Mouse (Mus musculus): ENCODE measurements around the gene Stard3.
A peak's percentile ranks its signal among the peaks of the same experiment; 100 is the strongest.

The Stard3 gene

DNA sequence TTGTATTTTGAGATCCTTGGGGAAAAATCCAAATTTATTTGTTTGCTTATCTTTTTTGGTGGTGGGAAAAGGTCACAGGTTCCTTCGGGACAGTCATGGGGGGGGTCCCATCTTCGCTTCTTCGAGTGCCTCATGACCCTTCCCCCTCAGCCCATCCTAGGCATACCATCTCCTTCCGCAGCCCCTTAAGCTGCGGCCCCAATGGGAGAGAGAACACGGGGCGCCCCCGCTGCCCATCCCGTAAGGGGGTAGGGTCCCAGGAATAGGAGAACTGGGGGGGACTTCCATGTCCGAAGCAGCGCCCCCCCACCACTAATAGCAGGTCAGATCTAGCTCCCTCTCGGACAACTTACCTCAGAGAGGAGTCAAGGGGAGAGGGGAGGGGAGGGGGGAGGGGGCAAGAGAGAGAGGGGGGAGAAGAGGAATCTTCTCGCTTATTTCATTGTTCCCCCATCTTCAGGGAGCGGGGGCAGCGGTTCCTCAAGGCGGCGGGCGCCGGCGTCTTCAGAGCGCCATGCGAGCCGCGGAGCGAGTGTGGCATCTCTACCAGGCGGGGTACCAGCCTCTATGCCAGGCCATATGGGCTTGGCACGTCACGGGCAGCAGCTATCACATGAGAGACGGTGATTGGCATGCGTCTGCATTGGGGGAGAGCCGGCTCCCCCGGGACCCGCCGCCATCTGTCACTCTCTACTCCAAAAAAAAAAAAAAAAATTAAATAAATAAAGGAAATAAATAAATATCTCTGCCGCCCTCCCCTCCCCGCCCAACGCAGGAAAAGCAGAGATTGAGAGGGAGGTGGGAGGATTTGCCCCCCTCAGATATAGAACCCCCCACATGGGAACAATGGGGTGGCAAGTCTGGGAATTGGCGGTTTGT, 28.8 kb upstream of the Stard3 start, which contains the start of gene Neurod2:
Neurod2 (minus strand) TSS at position 568 of the 879 bp plus-strand sequence.
- peak; percentile 97 for DNase-seq

GRCm38 (mm10) chr11:98329960-98330744, 28.0 kb upstream of the Stard3 start:
- DNase-seq = peak; percentile 83

- peak; percentile 60 for DNase-seq
Observed at GRCm38 (mm10) chr11:98330745-98331204, 27.4 kb upstream of the Stard3 start.

- DNase-seq = peak; percentile 49
Observed at GRCm38 (mm10) chr11:98331401-98331800, 26.8 kb upstream of the Stard3 start.

DNA sequence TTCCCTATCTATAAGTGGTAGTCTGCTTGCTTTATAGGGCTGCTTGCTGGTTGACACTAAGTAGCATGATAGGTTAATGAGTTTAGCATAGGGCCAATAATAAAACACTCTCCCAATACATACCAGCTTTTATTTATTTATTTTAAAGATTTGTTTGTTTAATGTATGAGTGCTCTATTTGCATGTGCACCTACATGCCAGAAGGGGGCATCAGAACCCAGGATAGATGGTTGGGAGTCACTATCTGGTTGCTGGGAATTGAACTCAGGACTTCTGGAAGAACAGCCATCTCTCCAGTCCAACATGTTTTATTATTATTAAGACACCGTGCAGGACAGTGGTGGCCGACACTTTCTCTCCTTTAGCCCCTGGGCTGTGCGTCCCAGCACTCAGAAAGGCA, 26.0 kb upstream of the Stard3 start:
- DNase-seq = peak; percentile 39

- peak; percentile 51 for DNase-seq
Observed at GRCm38 (mm10) chr11:98332841-98333240, 25.3 kb upstream of the Stard3 start.

DNA sequence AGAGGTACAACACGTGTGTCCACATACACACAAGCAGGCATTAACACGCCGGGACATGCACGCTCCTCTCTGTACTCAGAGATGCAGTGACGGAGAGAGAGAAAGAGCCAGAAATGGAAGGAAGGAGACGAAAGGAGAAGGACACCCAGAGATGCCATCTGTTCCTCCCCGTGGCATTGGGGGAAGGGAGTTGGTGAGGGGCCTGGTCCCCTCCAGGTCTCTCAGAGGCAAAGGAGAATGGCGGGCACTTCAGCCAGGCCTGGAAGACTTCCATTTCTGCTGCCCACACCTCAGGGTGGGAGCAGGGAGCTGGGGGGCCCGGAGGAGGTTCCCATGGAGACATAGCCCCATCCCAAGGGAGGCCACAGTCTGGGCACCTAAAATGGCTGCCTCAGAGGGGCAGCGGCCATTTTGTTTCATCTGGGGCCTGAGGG, 24.9 kb upstream of the Stard3 start:
- DNase-seq = peak; percentile 84

GRCm38 (mm10) chr11:98333981-98334741, 24.0 kb upstream of the Stard3 start:
- DNase-seq = peak; percentile 88

DNA sequence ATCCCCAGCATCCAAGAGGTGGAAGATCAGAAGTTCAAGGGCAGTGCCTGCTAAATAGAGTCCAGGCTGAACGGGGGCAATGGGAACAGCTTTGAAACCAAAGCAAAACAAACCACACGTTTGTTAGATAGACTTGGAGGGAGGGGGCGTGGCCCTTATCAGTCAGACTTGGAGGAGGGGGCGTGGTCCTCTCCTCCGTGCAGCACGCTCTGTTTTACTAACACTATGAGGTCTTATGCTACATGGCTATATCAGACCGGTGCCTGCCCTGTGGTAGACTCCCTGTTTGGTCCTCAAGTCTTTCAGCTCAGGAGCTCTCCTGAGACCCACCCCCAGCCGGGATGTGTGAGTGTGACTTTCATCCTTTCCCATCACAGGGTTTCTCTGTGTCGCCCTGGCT, 22.9 kb upstream of the Stard3 start:
- DNase-seq = peak; percentile 69

DNA sequence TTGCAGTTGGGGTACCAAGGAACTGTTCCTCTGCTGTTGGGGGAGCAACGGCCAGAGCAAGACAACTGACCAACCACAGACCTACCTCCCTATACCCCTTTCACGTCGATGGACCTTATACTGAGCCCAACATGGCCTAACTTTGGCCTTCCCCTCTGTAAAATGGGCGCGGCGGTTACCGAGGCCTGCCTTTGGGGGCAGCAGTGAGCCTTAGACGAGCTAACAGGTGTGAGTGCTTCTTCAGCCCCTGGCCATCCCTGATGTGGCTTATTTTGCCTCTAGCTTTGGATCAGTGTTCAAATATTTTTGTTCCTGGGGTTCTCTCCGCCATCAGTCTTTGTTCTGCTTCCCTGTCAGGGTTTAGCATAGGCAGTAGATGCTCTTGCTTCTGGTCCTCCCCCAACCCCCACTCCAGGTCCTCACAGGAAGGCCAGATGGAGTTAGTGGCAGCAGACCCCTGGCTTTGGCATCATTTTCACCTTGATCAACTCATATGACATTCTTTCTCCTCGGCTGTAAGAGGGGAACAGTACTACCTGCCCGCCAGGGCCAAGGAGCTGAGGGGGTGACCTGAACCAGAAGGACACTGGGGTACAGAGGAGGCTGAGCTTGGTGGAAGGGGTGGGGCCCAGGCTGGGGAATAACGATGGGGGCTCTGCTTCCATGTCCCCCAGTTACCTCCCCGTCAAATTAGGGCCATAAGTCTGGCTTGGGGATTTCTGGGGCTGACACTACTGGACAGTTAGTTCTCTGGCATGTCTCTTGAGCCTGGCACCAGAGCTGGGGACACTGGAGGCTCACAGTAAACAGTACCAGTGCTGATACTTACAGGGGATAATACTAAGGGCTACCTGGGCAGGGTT, 21.7 kb upstream of the Stard3 start:
- DNase-seq = peak; percentile 70

DNA sequence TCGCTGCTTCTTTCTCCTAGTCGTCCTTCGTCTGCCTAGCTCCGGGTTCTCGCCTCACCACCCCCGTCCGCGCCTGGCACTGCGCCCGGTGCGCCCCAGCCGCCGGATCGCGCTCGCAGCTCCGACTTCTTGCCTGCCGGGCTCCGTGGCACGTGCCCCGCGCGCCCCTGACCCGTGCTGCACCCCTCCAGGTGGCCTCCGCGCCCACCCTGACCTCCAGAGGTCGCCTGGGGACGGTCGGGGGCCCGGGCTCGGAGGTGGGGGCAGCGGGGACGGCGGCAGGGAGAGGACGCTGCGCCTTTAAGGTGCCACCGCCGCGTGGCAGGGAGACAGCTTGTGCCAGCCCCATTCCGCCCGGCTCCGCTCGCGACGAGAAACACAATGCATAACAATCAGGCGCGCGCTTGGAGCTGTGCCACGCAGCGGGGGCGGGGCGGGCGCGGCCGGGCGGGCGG, 19.6 kb upstream of the Stard3 start:
- peak; percentile 91 for DNase-seq

GRCm38 (mm10) chr11:98339071-98339501, 19.1 kb upstream of the Stard3 start:
- DNase-seq = no peak

DNA sequence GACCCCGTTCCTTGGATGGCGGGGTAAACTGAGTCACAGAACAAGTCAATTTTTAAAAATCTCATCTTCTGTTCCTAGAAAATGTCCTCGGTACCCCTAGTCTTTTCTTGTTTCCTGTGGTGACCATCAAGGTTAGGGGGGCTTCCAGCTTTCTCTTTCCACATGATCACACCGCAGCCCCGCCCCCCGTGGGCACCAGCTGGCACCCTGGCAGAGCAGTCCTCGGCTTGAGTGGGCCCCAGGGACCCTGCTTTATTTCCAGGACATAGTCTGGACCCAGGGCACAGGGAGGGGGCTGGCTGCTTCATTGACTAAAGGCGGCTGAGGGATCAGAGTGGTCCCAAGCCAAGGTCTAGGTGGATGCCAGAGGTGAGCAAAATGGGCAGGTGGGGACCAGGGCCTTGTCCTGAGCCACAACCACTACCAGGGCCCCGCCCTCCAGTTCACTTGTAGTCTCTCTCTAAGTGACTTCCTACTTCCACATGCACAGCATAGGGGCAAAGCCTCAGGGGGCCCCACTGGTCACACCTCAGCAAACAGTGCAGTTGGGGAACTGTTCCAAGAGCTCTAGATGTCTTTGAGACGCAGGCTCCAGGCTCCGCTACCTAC, 18.4 kb upstream of the Stard3 start:
- peak; percentile 72 for DNase-seq

GRCm38 (mm10) chr11:98340597-98340996, 17.6 kb upstream of the Stard3 start:
- DNase-seq = peak; percentile 54

DNA sequence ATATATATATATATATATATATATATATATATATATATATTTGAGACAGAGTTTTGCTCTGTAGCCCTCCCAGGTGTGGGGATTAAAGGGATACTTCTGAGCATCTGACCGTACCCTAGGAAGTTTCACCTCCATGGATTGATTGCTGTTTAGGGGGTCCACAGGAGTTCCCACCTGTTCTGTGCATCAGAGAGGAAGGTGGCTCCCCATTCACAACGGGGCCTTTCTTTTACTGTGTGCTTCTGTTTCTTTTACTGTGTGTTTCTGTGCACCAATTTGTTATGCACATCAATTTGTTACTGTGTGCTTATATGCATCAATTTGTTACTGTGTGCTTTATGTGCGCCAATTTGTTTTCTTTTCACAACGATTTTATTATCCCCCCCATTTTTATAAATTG, 17.0 kb upstream of the Stard3 start:
- DNase-seq = no peak

DNA sequence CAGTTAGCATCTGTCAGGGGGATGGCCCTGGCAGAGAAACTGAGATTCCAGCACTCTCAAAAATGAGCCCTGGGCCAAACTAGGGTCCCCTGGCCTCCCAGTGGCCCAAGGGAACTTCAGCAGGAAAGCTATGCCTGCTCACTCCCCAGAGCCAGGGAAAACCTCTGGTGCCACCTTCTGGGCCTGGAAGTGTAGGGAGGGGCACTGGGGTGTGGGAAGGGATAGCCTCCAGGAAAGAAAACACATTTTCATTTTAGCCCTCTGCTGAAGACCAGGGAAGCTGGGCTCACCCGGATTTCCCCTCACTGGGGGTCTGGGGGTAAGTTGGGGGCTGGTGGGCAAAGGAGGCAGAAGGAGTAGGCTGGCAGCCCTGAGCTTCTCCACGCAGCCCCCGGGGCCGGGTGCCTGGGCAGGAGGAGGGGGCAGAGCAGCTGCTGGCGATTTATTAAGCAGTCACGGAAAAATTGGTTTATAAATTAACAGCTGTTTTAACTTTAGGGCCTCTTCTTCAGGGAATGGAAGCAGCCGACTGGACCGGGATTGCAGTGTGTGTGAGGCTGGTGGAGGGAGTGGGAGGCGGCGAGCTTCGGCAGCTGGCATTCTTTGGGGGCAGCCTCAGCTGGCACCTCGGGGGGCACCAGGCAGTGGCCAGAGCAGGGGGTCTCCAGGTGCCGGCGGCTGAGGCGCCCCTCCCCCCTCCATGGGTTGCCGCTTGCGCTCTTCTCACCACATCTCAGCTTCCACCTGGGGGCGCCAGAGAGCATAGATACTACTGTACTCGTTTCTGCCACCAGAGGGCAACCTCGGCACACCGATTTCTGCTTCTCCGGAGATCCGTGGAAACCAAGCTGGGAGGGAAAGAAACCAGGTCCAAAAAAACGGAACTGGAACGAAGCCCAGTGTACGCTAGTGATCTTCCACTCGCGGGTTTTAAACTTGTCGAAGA, 15.9 kb upstream of the Stard3 start:
- DNase-seq = peak; percentile 93

DNA sequence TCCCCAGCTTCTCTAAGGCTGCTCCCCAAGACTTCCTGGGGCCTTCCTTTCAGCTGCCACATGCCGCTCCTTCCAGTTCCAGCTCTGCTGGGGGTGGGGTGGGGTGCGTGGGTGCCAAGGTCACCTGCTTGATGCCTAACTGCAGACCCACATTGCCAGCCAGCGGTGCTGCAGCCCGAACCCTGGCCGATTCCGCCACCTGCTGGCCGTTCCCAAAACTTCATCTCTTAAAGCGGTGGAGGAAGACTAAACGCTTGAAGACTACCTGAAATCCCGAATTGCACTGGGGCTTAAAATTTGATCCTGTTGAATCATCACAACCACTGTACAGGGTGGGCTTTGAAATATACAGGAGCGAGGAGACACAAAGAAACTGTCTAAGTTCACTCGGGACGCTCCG, 12.9 kb upstream of the Stard3 start:
- peak; percentile 87 for DNase-seq

- DNase-seq = no peak
Observed at GRCm38 (mm10) chr11:98346168-98346567, 12.0 kb upstream of the Stard3 start.

GRCm38 (mm10) chr11:98347385-98348082, 10.6 kb upstream of the Stard3 start:
- DNase-seq = peak; percentile 73

All from cerebellum, adult 11-12 months (tissue).